Mouse (Mus musculus): ENCODE measurements around the gene Atp2a2.
"Not testable (repeated sequence)": the region's sequence is repeated elsewhere in the genome, so short reads cannot be mapped to it uniquely, and the experiment has no call there.

The Atp2a2 gene

DNA sequence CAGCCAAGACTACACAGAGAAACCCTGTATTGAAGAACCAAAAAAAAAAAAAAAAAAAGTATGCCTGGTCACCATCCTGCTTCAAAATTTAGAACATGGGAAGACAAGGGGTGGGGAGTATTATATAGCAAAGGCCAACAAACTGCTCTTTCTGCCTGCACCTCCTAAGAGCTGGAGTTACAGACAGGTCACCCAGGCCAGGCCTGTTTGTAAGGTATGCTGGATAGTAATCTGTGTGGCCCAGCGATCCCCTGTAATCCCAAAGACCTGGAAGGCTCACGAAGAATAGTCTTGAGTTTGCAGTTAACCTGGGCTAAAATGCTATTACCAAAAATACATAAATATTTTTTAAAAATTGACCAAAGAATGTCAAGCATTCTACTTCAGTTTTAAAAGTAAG is 11.9 kb downstream of the Atp2a2 start:
- DNase-seq: no peak

DNA sequence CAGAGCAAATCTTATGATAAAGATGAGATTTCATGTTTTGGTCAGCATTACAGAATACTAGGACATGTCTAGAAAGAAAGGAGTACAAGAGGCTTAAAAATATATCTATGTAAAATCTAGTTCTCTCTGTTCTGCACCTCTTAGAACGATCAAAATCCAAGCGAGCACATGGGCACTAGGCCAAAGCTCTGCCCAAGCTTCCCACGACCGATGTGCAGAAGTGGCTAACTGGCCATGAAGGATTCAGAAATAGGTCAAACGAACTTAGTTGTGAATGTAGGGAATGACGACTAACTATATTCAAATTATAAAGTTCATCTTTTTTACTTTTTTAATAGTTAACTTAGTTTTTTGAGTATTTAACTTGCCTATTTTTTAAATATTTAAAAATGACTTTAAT is 14.2 kb downstream of the Atp2a2 start:
- DNase-seq: no peak

GRCm38 (mm10) chr5:122486243-122486642 is 15.8 kb downstream of the Atp2a2 start:
- DNase-seq: not testable (repeated sequence)

DNA sequence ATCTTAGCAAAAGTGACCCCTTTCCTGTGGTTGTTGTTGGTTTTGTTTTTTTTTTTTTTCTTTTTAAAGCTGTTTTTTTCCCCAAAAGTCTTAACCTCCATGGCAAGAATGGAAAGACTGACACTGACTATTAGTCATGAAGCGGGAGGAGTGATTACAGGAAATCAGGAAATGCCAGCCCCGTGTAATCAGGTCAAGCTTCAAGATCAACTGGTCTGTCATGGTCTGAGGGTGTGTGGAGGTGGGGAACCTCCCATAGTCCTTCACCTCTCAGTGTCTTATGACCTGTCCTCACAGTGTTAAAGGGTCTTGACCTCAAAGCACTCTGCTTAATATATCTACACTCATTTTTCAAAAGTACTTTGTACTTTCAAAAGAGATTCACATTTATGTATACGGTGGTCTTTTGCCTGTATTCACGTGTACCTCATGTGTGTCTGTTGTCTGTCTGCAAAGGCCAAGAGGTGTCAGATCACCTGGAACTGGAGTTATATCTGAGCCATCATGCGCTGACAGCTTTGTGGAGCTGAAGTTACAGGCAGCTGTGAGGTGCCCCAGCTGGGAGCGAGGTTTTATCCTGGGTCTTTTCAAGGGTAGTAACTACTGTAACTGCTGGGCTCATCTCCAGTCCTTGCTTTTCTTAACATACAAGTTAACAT is 19.2 kb downstream of the Atp2a2 start:
- no peak for DNase-seq

- no peak for DNase-seq
Measured at GRCm38 (mm10) chr5:122481844-122482243, 20.2 kb downstream of the Atp2a2 start.

DNA sequence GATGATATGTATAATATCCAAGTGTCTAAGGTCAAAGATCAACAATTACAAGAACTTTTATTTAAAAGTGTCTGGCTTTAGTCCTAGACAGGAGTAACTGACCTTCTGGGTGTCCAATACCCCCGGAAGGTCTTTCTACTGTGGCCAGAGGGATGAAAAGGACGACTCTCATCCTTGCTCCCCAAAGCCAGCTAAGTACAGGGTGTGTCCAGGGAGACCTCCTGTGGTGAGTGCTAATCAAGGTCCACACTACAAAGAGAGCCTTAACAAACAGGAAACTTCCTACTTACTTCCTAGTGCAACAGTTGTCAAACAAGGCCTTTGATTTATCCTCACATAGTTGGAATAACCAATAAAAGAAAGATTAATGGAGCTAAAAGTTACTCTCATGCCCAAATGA is 22.9 kb downstream of the Atp2a2 start:
- no peak for DNase-seq

DNA sequence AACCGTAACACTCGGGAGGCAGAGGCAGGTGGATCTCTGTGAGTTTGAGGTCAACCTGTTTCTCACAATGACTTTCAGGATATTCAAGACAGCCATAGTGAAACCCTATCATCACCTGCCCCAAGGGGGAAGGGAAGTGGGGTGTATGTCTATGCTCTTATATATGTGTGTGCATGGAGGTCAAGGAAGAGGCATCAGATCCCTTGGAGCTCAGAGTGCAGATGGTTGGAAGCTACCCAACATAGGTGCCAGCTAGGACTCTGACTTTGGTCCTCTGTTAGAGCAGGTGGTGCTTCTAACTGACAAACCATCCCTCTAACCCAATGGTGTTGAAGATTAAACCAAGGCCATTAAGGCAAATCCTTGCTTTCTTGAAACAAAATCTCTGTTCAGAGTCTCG is 24.5 kb downstream of the Atp2a2 start:
- DNase-seq: no peak

DNA sequence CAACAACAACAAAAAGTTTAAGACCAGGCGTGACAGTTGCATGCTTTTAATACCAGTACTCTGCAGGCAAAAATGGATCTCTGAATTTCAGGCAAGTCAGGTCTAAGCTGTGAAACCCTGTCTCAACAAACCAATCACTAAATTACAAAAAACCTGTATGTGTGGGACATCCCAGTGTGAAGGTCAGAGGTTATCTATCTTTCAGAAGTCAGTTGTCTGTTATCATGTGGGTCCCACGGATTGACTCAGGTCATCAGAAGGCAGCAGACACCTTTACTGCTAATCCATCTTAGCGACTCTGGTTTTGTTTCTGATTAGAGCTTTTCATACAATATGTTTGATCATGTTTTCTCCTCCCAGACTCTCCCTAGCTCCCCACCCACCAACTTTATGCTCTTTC is 25.9 kb downstream of the Atp2a2 start:
- DNase-seq: no peak

GRCm38 (mm10) chr5:122474643-122475363 is 27.2 kb downstream of the Atp2a2 start:
- DNase-seq: no peak

- no peak for DNase-seq
Measured at GRCm38 (mm10) chr5:122471658-122472057, 30.4 kb downstream of the Atp2a2 start.

DNA sequence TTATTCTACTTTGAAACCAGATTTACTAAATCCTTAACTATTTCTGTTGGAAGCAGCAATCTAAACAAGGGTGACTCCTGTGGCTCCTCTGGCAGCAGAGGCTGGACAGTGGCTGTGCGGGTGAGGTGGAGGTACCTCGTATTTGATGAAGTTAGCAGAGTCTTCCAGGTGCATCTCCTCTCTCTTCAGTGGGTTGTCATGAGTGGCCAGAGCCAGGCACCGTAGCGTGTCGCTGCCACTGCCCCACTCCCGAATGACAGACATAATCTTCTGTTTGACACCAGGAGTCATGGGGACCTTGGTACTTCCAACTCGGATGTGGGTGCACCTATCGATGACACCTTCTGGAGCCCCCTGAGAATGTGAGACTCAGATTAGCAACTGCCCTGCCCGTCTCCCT is 40.6 kb downstream of the Atp2a2 start:
- no peak for DNase-seq

DNA sequence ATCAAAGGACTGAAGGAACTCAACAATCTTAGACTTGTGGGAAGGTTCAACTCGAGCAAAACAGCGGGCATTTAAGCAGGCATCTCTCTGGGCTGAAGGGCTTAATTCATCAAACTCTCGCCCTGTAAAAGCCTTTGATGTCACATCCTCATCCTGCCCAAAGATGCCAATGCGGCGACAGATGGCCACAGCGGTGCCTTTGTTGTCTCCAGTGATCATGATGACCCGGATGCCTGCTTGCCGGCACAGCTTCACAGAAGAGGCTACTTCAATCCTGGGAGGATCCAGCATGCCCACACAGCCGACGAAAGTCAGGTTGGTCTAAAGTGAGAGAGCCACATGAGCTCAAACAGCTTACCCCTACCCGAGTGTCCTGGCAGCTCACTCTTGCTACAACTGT is 41.4 kb downstream of the Atp2a2 start:
- DNase-seq: peak; percentile 64

- peak; percentile 58 for DNase-seq
Measured at GRCm38 (mm10) chr5:122459335-122459734, 42.7 kb downstream of the Atp2a2 start.

DNA sequence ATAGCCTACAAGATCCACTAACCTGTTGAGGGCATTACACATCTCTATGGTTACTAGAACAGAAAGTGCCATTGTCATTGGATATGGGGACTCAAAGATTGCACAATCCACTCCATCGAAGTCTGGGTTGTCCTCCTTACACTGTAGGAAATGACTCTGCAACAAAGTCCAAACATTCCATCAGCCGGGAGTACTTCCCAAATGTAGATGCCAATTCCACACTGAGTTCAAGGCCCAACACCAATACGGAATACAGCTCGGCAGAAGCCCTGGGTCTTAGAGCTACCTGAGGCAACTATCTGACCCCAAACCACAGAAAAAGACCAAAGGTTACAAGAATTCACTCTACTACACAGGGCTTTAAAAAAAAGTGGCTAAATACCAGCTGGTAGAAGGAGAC is 44.0 kb downstream of the Atp2a2 start:
- DNase-seq: no peak

DNA sequence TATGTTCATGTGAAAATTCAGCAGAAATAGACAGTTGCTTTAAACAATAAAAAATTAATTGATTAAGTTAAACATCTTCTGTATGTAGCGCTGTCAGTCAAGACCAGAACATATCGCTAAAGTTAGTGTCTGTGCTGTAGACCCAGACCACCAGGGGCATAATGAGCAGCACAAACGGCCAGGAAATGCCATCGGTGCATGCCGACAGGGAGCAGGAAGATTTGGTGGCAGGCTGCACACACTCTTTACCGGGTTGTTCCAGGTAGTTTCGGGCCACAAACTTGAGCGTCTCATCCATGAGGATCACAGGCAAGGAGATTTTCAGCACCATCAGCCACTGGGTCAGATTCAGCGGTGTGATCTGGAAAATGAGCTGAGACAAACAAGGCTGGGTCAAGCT is 45.0 kb downstream of the Atp2a2 start:
- not testable (repeated sequence) for DNase-seq

GRCm38 (mm10) chr5:122455584-122455983 is 46.4 kb downstream of the Atp2a2 start:
- no peak for DNase-seq

DNA sequence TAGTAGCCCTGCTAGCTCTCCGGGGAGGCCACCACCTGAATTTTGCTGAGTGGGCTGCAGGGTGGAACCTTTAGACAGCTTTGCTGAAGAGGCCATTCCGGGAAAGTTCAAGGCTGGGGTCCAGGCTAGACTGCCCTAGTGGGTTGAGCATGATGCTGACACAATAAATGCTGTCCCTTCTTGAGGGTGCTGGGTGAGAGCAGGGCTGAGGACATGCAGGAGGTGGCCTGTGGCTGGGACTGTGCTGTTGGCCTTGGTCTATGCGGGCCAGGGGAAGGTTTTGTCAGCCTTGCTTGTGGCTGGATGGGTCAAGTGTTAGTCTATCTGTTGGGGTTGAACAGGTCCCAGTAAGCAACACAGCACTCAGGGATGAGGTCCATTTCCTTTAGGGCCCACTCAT is 47.1 kb downstream of the Atp2a2 start:
- DNase-seq: no peak

DNA sequence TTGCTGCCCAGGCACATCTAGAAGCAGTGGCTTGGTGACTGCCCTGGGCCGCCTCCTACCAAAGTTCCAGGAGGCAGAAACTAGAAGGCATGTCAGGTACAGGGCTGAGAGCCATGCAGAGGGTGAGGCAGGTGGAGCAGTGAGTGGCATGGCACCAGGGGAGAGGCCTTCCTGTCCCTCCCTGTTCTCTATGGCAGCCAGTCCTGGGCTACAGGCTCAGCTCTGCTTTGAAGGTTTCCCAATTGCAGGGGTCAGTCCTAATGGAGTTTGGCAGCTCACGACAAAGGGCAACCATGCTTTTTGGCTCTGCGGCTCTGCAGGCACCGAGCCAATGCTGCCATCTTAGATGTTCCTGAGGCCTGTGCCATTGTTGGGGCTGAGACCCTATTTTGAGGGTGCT is 47.6 kb downstream of the Atp2a2 start:
- DNase-seq: no peak

DNA sequence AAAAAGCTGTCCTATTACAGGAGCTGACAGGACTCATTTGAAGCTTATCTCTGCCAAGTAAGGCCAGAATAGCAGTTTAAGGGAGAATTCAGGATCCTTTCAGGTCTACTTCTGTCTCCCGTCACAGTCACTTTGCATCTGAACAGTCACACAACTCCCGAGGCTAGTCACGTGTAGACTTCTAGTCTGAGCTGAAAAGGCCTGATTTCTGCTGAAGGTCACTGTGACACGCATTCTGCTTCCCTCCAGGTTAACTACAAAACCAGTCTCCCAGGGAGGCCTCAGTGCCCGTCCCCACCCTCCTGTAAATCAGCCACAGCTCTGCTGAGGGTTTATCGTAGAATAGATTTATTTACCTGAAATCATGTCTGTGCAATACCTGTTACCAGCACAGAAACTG is 48.8 kb downstream of the Atp2a2 start:
- DNase-seq: no peak

DNA sequence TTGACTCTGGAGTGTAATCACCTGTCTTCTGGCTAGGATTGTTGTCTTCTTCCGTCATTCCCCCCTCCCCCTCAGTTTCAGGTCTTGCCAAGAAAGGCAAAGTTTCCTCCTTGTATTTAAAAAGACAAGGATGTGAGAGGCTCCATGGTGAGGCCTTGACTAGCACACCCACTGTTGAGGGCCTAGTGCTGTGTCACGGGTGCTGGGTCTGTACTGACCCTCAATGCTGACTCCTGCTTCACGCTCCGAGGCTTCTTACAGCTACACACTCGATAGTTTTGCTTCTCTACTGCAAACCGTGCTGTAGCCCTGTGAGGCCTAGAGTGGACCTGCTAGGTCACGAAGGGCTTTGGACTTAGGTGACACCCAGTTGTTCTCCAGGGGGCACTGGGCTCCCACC is 49.8 kb downstream of the Atp2a2 start:
- DNase-seq: no peak

- DNase-seq: no peak
Measured at GRCm38 (mm10) chr5:122451324-122451723, 50.7 kb downstream of the Atp2a2 start.

DNA sequence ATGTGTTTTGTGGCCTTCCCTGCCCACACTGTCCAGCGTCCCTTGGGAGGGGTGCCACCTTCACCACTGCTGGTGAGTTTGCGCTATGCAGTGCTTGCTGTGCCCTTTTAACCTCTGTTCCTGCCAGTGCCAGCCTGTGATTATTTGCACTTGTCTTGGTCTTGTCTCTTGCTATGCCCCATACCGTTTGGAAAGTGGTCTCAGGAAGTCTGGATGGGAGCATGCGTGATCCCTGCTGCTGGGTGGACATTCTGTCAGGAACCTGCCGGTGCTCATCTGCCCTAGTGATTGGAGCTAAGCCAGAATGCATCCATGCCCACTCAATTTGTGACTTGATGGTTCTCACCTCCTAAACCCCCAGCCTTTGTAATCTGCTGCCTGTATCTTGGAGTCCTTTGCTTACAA is 51.1 kb downstream of the Atp2a2 start:
- no peak for DNase-seq

- no peak for DNase-seq
Measured at GRCm38 (mm10) chr5:122449946-122450345, 52.1 kb downstream of the Atp2a2 start.

GRCm38 (mm10) chr5:122448869-122449268 is 53.2 kb downstream of the Atp2a2 start:
- no peak for DNase-seq

DNA sequence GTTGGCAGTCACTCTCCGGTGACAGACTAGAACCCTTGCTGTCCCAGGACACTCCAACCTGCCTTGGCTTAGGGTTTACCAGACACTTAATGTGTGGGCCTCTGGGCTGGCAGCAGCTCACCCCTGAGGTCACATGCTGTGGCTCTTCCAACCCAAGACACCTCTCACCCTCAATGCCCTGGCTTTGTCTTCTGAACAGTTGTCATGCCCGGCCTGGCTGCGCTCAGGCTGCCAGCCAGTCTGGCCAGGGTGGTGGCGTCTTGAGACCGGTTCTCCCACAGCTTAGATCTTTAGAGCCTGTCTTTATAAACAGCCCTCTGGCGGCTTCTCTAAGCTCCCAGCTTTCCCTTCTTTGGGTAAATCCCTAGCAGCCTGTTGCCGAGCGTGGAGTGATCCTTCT is 54.2 kb downstream of the Atp2a2 start:
- no peak for DNase-seq

Measured in cerebellum, adult 8-10 months (tissue).